Mouse (Mus musculus) midbrain, embryonic 16.5 days (tissue): ENCODE measurements around the gene Evl. TPM values are rescaled to one million over a fixed set of nuclear protein-coding genes. Genes with fewer than 3 reads are reported as not detected.

Source experiments
- ATAC-seq: fragments of 200-750 bp; cut with Nextera tagmentation; 2 replicates; pipeline ENCODE4 v1.8.0; 2017; ENCODE audit warnings: moderate TSS enrichment
- H3K27ac ChIP-seq: fragments of 300-500 bp; sonication (generic); 2 replicates; pipeline ENCODE4 v1.5.1; 2014; ENCODE audit warnings: mild to moderate bottlenecking, low read length, mixed read lengths
- H3K27me3 ChIP-seq: fragments of 300-500 bp; sonication (generic); 2 replicates; pipeline ENCODE4 v1.6.1; 2014; ENCODE audit warnings: low read depth, low read length, mixed read lengths; ENCODE audit not compliant: control insufficient read depth, insufficient read depth
- H3K36me3 ChIP-seq: fragments of 300-500 bp; sonication (generic); 2 replicates; pipeline ENCODE4 v1.6.1; 2014; ENCODE audit warnings: mild to moderate bottlenecking, low read length, moderate library complexity, mixed read lengths; ENCODE audit not compliant: control insufficient read depth, insufficient read depth
- H3K4me1 ChIP-seq: fragments of 300-500 bp; sonication (generic); 2 replicates; pipeline ENCODE4 v1.6.1; 2014; ENCODE audit warnings: mild to moderate bottlenecking, low read length, mixed read lengths; ENCODE audit not compliant: control insufficient read depth, insufficient read depth
- H3K4me2 ChIP-seq: fragments of 300-500 bp; sonication (generic); 2 replicates; pipeline ENCODE4 v1.6.1; 2014; ENCODE audit warnings: mild to moderate bottlenecking, low read length, mixed read lengths
- H3K4me3 ChIP-seq: fragments of 300-500 bp; sonication (generic); 2 replicates; pipeline ENCODE4 v1.5.1; 2014; ENCODE audit warnings: low read depth, mild to moderate bottlenecking, low read length, moderate library complexity, mixed read lengths
- H3K9ac ChIP-seq: fragments of 300-500 bp; sonication (generic); 2 replicates; pipeline ENCODE4 v1.6.1; 2014; ENCODE audit warnings: low read depth, low read length, mixed read lengths
- H3K9me3 ChIP-seq: fragments of 300-500 bp; sonication (generic); replicated peaks from 2 replicates; pipeline ENCODE4 v1.6.1; 2014; ENCODE audit warnings: mild to moderate bottlenecking, low read length, mixed read lengths; ENCODE audit not compliant: control insufficient read depth, poor library complexity, severe bottlenecking
- WGBS: fragments of 180-500 bp; shearing (Covaris S2); extraction: QIAGEN DNeasy Blood & Tissue Kit; methylation state at CpG from one replicate; pipeline ENCODE4 v1.1.7; 2014; 5-methylcytosine and 5-hydroxymethylcytosine counted together
- polyA plus RNA-seq: library from polyadenylated mRNA; unstranded; fragments of >200 nt; fragmentation: Nextera tagmentation; extraction: Ambion mirVana; gene quantifications from 2 replicates; pipeline ENCODE4 v1.2.1, GENCODE M21; 2015

The Evl gene
- polyA plus RNA-seq, 1 experiment from 2014 or later, result 268 TPM

GRCm38 (mm10) chr12:108651053-108651660 lies 96.6 kb downstream of the Evl start:
- H3K9me3 ChIP-seq, result no peaks in the 10 kb centered on the region
- no peak overlapping the region for H3K4me3 ChIP-seq
- H3K4me1 ChIP-seq, result no peaks in the 10 kb centered on the region
- no peaks in the 10 kb centered on the region for H3K27me3 ChIP-seq
- WGBS, result 39% methylated on average over 7 of the region's 7 CpGs
- no peak for ATAC-seq
- H3K9ac ChIP-seq, result no peak overlapping the region
- H3K27ac ChIP-seq, result no peak overlapping the region
- H3K4me2 ChIP-seq, result no peak overlapping the region
- peaks cover 19% of the 10 kb centered on the region for H3K36me3 ChIP-seq

- ATAC-seq, result no peak
- WGBS, result 89% methylated on average over 11 of the region's 11 CpGs
These were observed 99.1 kb downstream of the Evl start for GRCm38 (mm10) chr12:108653358-108654335.

GRCm38 (mm10) chr12:108657350-108657749 lies 102.8 kb downstream of the Evl start:
- peaks cover 17% of the 10 kb centered on the region for H3K36me3 ChIP-seq

More at GRCm38 (mm10) chr12:108653358-108654335, 99.1 kb downstream of the Evl start:
- Histone ChIP-seq H3K4me1 (no peaks in the 10 kb centered on the region), H3K9ac (no peak overlapping the region), H3K27ac (no peak overlapping the region), H3K27me3 (no peaks in the 10 kb centered on the region), H3K36me3 (peaks cover 17% of the 10 kb centered on the region), H3K9me3 (no peaks in the 10 kb centered on the region), H3K4me2 (no peak overlapping the region), H3K4me3 (no peak overlapping the region)

GRCm38 (mm10) chr12:108668606-108669235 lies 114.2 kb downstream of the Evl start:
- H3K4me1 ChIP-seq, result peaks cover 5% of the 10 kb centered on the region
- WGBS, result 74% methylated on average over 8 of the region's 8 CpGs
- ATAC-seq, result no peak
- no peaks in the 10 kb centered on the region for H3K27me3 ChIP-seq
- no peak overlapping the region for H3K9ac ChIP-seq
- peak overlapping the region; percentile 64; the same call in 1 of the 2 replicates for H3K27ac ChIP-seq
- H3K9me3 ChIP-seq, result no peaks in the 10 kb centered on the region
- H3K4me3 ChIP-seq, result no peak overlapping the region
- peaks cover 8% of the 10 kb centered on the region; the same call in 1 of the 2 replicates for H3K36me3 ChIP-seq
- no peak overlapping the region for H3K4me2 ChIP-seq

More at GRCm38 (mm10) chr12:108657350-108657749, 102.8 kb downstream of the Evl start:
- Histone ChIP-seq H3K27ac (no peak overlapping the region), H3K27me3 (no peaks in the 10 kb centered on the region), H3K4me1 (no peaks in the 10 kb centered on the region), H3K9me3 (no peaks in the 10 kb centered on the region), H3K4me3 (no peak overlapping the region), H3K9ac (no peak overlapping the region), H3K4me2 (no peak overlapping the region)
- ATAC-seq, result no peak
- 81% methylated on average over 1 of the region's 1 CpGs for WGBS

- whole genome bisulfite sequencing, result 85% methylated on average over 2 of the region's 2 CpGs
- H3K4me2 ChIP-seq, result no peak overlapping the region
- H3K36me3 ChIP-seq, result peaks cover 20% of the 10 kb centered on the region
These were observed 117.0 kb downstream of the Evl start for GRCm38 (mm10) chr12:108671541-108671940.

GRCm38 (mm10) chr12:108672908-108673307 lies 118.4 kb downstream of the Evl start:
- no peak overlapping the region for H3K4me3 ChIP-seq
- H3K36me3 ChIP-seq, result peaks cover 24% of the 10 kb centered on the region
- H3K9me3 ChIP-seq, result no peaks in the 10 kb centered on the region
- no peak for ATAC-seq
- WGBS, result 89% methylated on average over 4 of the region's 4 CpGs
- H3K9ac ChIP-seq, result no peak overlapping the region
- H3K4me2 ChIP-seq, result no peak overlapping the region
- H3K27me3 ChIP-seq, result no peaks in the 10 kb centered on the region
- H3K4me1 ChIP-seq, result peaks cover 5% of the 10 kb centered on the region
- no peak overlapping the region; the same call in 1 of the 2 replicates for H3K27ac ChIP-seq

More at GRCm38 (mm10) chr12:108671541-108671940, 117.0 kb downstream of the Evl start:
- Histone ChIP-seq H3K4me3 (no peak overlapping the region), H3K9me3 (no peaks in the 10 kb centered on the region), H3K27me3 (no peaks in the 10 kb centered on the region), H3K4me1 (peaks cover 5% of the 10 kb centered on the region), H3K27ac (no peak overlapping the region), H3K9ac (no peak overlapping the region)
- ATAC-seq, result no peak

GRCm38 (mm10) chr12:108673546-108673945 lies 119.0 kb downstream of the Evl start:
- H3K9ac ChIP-seq, result no peak overlapping the region
- WGBS, result 86% methylated on average over 3 of the region's 3 CpGs

GRCm38 (mm10) chr12:108674502-108674901 lies 120.0 kb downstream of the Evl start:
- no peaks in the 10 kb centered on the region for H3K9me3 ChIP-seq
- peaks cover 36% of the 10 kb centered on the region for H3K36me3 ChIP-seq
- no peak overlapping the region for H3K9ac ChIP-seq
- no peak overlapping the region for H3K4me2 ChIP-seq
- H3K27ac ChIP-seq, result no peak overlapping the region
- H3K27me3 ChIP-seq, result no peaks in the 10 kb centered on the region
- H3K4me3 ChIP-seq, result no peak overlapping the region
- H3K4me1 ChIP-seq, result no peaks in the 10 kb centered on the region
- no peak for ATAC-seq
- 94% methylated on average over 4 of the region's 4 CpGs for WGBS

More at GRCm38 (mm10) chr12:108673546-108673945, 119.0 kb downstream of the Evl start:
- H3K9me3 ChIP-seq, result no peaks in the 10 kb centered on the region
- H3K36me3 ChIP-seq, result peaks cover 27% of the 10 kb centered on the region
- no peak overlapping the region for H3K4me2 ChIP-seq
- H3K4me1 ChIP-seq, result no peaks in the 10 kb centered on the region
- no peaks in the 10 kb centered on the region for H3K27me3 ChIP-seq
- no peak for ATAC-seq
- no peak overlapping the region for H3K27ac ChIP-seq
- no peak overlapping the region for H3K4me3 ChIP-seq
